Mouse (Mus musculus): Measurements from ENCODE around the gene Poln. TPM values are rescaled to one million over a fixed set of nuclear protein-coding genes. Genes with fewer than 3 reads are reported as not detected.

The Poln gene
- polyA plus RNA-seq, 1 experiment from 2014 or later, result not detected

DNA sequence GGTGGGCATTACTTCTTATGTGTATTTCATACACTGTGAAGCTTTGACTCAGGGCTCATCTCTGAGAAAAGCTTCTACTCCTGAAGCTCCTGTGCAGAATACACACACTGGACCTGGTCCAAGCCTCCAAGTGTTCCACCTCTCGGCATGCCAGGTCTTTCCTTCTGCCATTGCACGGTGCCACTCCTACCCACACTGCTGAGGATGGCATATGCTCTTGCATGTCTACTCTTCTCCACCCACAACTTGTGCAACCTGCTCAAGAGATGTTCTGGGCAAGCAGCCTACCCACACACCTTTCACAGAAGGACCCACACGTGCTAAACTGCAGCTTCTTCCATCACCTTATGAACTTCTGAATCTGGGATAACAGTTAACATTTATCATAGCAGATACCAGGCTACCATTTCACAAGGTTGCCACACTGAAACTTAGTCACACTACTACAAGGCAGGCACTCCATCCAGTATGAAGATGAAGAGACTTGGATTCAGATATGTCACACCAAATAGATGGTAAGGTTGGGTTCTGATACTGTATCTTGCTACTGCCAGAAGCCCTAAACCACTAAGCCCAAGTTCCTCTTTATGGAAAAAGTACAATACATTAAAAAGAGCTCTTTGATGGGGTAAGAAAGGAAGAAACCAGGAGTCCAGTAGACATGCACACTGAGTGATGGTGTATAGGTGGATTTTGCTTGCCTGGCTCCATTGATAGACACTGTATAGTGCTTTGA is 50.0 kb downstream of the Poln start:
- H3K4me3 ChIP-seq (ENCODE audit: inconsistent target), result no peak overlapping the region
- 92% methylated on average over 3 of the region's 3 CpGs for WGBS (ENCODE audit: missing documents)
- H3K27ac ChIP-seq, result no peak overlapping the region
- H3K36me3 ChIP-seq (ENCODE audit: inconsistent target), result no peaks in the 10 kb centered on the region
- no peaks in the 10 kb centered on the region for H3K79me2 ChIP-seq (ENCODE audit: inconsistent target)

GRCm38 (mm10) chr5:34105681-34106080 is 63.6 kb downstream of the Poln start:
- 0% methylated on average over 1 of the region's 1 CpGs for WGBS (ENCODE audit: missing documents)
- Histone ChIP-seq H3K79me2 (ENCODE audit: inconsistent target) (no peaks in the 10 kb centered on the region), H3K27ac (no peak overlapping the region), H3K4me3 (ENCODE audit: inconsistent target) (no peak overlapping the region), H3K36me3 (ENCODE audit: inconsistent target) (no peaks in the 10 kb centered on the region)

DNA sequence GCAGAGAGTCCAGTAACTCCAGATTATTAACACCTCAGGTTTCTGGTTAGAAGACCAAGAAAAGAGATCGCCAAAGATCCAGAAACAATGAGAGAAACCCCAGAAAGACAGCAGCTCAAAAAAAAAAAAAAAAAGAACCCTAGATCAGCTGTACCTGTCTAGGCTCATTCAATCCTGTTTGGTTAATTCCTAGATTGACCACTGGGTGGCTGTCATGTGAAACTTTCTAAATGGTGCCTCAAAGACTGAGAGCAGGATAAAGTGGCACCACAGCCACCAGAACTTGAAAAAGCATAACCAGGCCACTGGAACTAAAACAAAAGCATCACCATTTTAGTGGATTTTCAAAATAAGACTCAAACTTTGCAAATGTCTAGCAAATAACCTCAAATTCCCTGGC is 71.9 kb downstream of the Poln start:
- no peak overlapping the region for H3K27ac ChIP-seq
- H3K79me2 ChIP-seq (ENCODE audit: inconsistent target), result no peaks in the 10 kb centered on the region
- H3K4me3 ChIP-seq (ENCODE audit: inconsistent target), result no peak overlapping the region
- no peaks in the 10 kb centered on the region for H3K36me3 ChIP-seq (ENCODE audit: inconsistent target)
- 17% methylated on average over 1 of the region's 1 CpGs for WGBS (ENCODE audit: missing documents)

GRCm38 (mm10) chr5:34093021-34093420 is 76.2 kb downstream of the Poln start:
- Histone ChIP-seq H3K36me3 (ENCODE audit: inconsistent target) (no peaks in the 10 kb centered on the region), H3K79me2 (ENCODE audit: inconsistent target) (no peaks in the 10 kb centered on the region), H3K27ac (no peak overlapping the region), H3K4me3 (ENCODE audit: inconsistent target) (no peak overlapping the region)
- 49% methylated on average over 2 of the region's 2 CpGs for WGBS (ENCODE audit: missing documents)

GRCm38 (mm10) chr5:34032520-34032919 is 136.7 kb downstream of the Poln start:
- Histone ChIP-seq H3K79me2 (ENCODE audit: inconsistent target) (no peaks in the 10 kb centered on the region), H3K4me3 (ENCODE audit: inconsistent target) (no peak overlapping the region), H3K27ac (no peak overlapping the region), H3K36me3 (ENCODE audit: inconsistent target) (no peaks in the 10 kb centered on the region)
- WGBS (ENCODE audit: missing documents), result 88% methylated on average over 3 of the region's 3 CpGs

DNA sequence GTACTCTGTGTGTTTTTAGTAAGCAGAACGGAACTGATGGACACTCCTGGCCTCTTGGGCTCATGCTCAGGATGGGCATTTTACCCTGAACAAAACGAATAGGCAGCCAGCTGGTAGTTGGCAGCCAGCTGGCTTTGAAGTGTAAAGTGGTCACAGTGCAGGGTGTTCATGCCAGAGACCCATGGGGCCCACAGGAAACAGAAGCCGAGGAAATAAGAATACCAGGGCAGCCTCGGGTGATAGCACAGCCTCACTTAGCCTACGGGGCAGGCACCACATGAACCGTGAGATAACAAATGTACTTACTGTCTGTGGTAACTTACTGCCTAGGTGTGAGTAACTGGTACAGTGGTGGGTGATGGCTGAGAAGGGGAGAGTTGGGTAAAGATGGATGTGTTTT is 138.2 kb downstream of the Poln start:
- H3K4me3 ChIP-seq (ENCODE audit: inconsistent target), result no peak overlapping the region
- 26% methylated on average over 6 of the region's 6 CpGs for WGBS (ENCODE audit: missing documents)
- no peaks in the 10 kb centered on the region for H3K79me2 ChIP-seq (ENCODE audit: inconsistent target)
- no peak overlapping the region for H3K27ac ChIP-seq
- no peaks in the 10 kb centered on the region for H3K36me3 ChIP-seq (ENCODE audit: inconsistent target)

GRCm38 (mm10) chr5:34030101-34030500 is 139.1 kb downstream of the Poln start:
- no peak overlapping the region for H3K27ac ChIP-seq
- WGBS (ENCODE audit: missing documents), result 87% methylated on average over 4 of the region's 4 CpGs
- no peaks in the 10 kb centered on the region for H3K36me3 ChIP-seq (ENCODE audit: inconsistent target)
- no peaks in the 10 kb centered on the region for H3K79me2 ChIP-seq (ENCODE audit: inconsistent target)
- no peak overlapping the region for H3K4me3 ChIP-seq (ENCODE audit: inconsistent target)

DNA sequence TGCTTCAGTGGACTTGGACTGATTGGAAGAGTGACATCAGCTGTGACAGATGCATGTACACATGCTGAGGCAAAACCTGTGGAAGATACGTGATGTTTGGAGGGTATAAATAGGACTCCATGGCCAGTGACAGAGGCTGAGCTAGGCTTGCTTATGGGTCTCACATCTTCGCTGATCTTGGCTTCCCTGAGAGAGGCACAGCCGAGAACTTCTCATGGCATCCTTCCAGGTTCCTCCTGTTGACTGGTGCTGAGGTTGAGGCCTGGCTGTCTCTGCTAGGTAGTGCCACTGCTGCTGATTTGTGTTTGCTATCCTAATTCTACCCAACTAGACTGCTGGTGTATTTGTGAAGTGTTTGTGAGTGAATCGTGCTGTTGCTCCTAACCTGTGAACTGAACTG is 150.3 kb downstream of the Poln start:
- Histone ChIP-seq H3K79me2 (ENCODE audit: inconsistent target) (no peaks in the 10 kb centered on the region), H3K36me3 (ENCODE audit: inconsistent target) (no peaks in the 10 kb centered on the region), H3K27ac (no peak overlapping the region), H3K4me3 (ENCODE audit: inconsistent target) (no peak overlapping the region)
- 85% methylated on average over 4 of the region's 4 CpGs for WGBS (ENCODE audit: missing documents)

- Histone ChIP-seq H3K27ac (no peak overlapping the region), H3K79me2 (ENCODE audit: inconsistent target) (no peaks in the 10 kb centered on the region), H3K36me3 (ENCODE audit: inconsistent target) (no peaks in the 10 kb centered on the region), H3K4me3 (ENCODE audit: inconsistent target) (no peak overlapping the region)
- WGBS (ENCODE audit: missing documents), result 64% methylated on average over 1 of the region's 1 CpGs
These were observed 154.6 kb downstream of the Poln start for GRCm38 (mm10) chr5:34014652-34015051.

DNA sequence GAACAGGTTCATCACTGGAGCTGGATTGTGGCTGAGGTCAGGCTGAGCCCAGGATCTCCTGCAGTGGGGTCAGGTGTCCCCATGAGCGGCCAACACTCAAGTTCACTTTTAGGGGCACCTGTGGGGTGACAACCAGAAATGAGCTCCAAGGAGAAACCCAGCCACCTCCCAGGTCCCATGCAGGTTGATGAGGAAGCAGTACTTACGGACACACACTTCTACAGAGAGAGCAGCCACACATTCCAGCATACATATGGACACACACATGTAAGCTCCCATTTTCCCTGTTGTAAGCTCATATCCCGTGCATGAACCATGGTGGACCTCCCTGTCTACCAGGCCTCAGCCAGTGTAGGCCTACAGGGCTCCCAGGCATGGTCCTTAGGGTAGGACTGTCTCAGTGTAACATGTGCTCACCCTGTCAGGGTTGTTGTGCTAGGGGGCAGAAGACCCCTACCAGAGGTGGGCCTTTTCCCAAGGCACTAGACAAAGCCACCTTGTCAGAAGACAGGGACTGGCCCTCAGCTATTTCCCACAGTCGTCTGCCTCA is 161.8 kb downstream of the Poln start:
- H3K27ac ChIP-seq, result no peak overlapping the region
- no peaks in the 10 kb centered on the region for H3K79me2 ChIP-seq (ENCODE audit: inconsistent target)
- H3K36me3 ChIP-seq (ENCODE audit: inconsistent target), result no peaks in the 10 kb centered on the region
- WGBS (ENCODE audit: missing documents), result 81% methylated on average over 4 of the region's 4 CpGs
- no peak overlapping the region for H3K4me3 ChIP-seq (ENCODE audit: inconsistent target)

- Histone ChIP-seq H3K36me3 (ENCODE audit: inconsistent target) (no peaks in the 10 kb centered on the region), H3K4me3 (ENCODE audit: inconsistent target) (no peak overlapping the region), H3K27ac (no peak overlapping the region), H3K79me2 (ENCODE audit: inconsistent target) (no peaks in the 10 kb centered on the region)
- WGBS (ENCODE audit: missing documents), result 97% methylated on average over 4 of the region's 4 CpGs
These were observed 162.4 kb downstream of the Poln start for GRCm38 (mm10) chr5:34006832-34007231.

GRCm38 (mm10) chr5:34004618-34005017 is 164.6 kb downstream of the Poln start:
- Histone ChIP-seq H3K79me2 (ENCODE audit: inconsistent target) (no peaks in the 10 kb centered on the region), H3K36me3 (ENCODE audit: inconsistent target) (no peaks in the 10 kb centered on the region), H3K4me3 (ENCODE audit: inconsistent target) (no peak overlapping the region), H3K27ac (no peak overlapping the region)
- 92% methylated on average over 5 of the region's 5 CpGs for WGBS (ENCODE audit: missing documents)

DNA sequence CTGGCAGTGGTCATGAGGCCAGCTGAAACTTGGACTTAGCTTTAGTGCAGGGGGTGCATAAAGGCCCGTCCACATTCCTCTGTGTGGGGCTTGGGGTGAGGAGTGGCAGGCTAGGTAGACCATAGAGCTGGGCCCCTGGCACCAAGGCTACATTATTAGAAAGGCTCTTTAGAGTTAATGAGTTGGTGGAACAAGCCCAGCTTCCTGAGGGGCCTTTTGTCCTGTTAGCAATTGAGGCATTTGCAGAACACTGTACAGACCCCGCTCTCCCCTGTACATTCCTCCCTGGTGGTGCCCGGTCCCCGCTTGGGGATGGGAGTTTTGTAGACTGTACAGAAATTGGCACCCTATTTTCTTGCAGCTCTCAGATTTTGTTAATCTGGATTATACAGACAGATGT is 166.6 kb downstream of the Poln start:
- Histone ChIP-seq H3K27ac (no peak overlapping the region), H3K36me3 (ENCODE audit: inconsistent target) (no peaks in the 10 kb centered on the region), H3K4me3 (ENCODE audit: inconsistent target) (no peak overlapping the region), H3K79me2 (ENCODE audit: inconsistent target) (no peaks in the 10 kb centered on the region)
- 93% methylated on average over 4 of the region's 4 CpGs for WGBS (ENCODE audit: missing documents)

DNA sequence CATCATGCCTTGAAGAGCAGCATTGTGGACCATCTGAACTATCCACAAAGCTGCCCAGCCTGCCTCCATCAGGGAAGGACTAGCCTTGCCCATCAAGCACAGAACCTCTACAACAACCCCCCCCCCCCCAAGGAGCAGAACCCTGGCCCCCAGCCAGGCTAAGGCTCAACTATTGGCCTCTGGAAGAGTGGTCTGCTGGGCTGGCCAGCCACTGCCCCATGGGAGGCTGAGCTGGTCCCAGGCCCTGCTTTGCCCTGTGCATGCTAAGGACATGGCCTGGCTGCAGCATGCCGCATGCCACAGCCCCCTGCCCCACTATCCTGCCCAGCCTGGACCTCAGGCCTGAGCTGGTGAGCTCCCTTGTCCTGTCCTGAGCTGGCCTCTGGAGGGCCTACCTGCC is 167.8 kb downstream of the Poln start:
- H3K79me2 ChIP-seq (ENCODE audit: inconsistent target), result no peaks in the 10 kb centered on the region
- H3K4me3 ChIP-seq (ENCODE audit: inconsistent target), result no peak overlapping the region
- no peak overlapping the region for H3K27ac ChIP-seq
- H3K36me3 ChIP-seq (ENCODE audit: inconsistent target), result no peaks in the 10 kb centered on the region
- WGBS (ENCODE audit: missing documents), result no CpG with 5 or more reads among the region's 1 CpGs

- WGBS (ENCODE audit: missing documents), result 91% methylated on average over 25 of the region's 25 CpGs
- H3K79me2 ChIP-seq (ENCODE audit: inconsistent target), result no peaks in the 10 kb centered on the region
- H3K4me3 ChIP-seq (ENCODE audit: inconsistent target), result no peak overlapping the region
- no peaks in the 10 kb centered on the region for H3K36me3 ChIP-seq (ENCODE audit: inconsistent target)
- no peak overlapping the region for H3K27ac ChIP-seq
These were observed 168.4 kb downstream of the Poln start for GRCm38 (mm10) chr5:34000809-34001208.
